Mouse (Mus musculus) lung, embryonic 15.5 days (tissue): ENCODE measurements around the gene Sox18. TPM values are rescaled to one million over a fixed set of nuclear protein-coding genes. Genes with fewer than 3 reads are reported as not detected.

Source experiments
- ATAC-seq: fragments of 200-750 bp; cut with Nextera tagmentation; 2 replicates; pipeline ENCODE4 v1.8.0; 2017; ENCODE audit warnings: moderate number of reproducible peaks, borderline replicate concordance; ENCODE audit not compliant: low FRiP score, low TSS enrichment; ENCODE audit errors: extremely low read depth
- H3K27ac ChIP-seq: fragments of 300-500 bp; sonication (generic); 2 replicates; pipeline ENCODE4 v1.5.1; 2015; ENCODE audit warnings: moderate library complexity, mild to moderate bottlenecking, inconsistent platforms
- H3K27me3 ChIP-seq: fragments of 300-500 bp; sonication (generic); 2 replicates; pipeline ENCODE4 v1.6.1; 2015; ENCODE audit warnings: inconsistent platforms
- H3K36me3 ChIP-seq: fragments of 300-500 bp; sonication (generic); 2 replicates; pipeline ENCODE4 v1.6.1; 2015; ENCODE audit warnings: inconsistent platforms
- H3K4me1 ChIP-seq: fragments of 300-500 bp; sonication (generic); 2 replicates; pipeline ENCODE4 v1.6.1; 2015; ENCODE audit warnings: inconsistent platforms
- H3K4me2 ChIP-seq: fragments of 300-500 bp; sonication (generic); 2 replicates; pipeline ENCODE4 v1.6.1; 2015; ENCODE audit warnings: inconsistent platforms, mild to moderate bottlenecking, moderate library complexity
- H3K4me3 ChIP-seq: fragments of 300-500 bp; sonication (generic); 2 replicates; pipeline ENCODE4 v1.5.1; 2015; ENCODE audit warnings: mild to moderate bottlenecking, inconsistent platforms
- H3K9ac ChIP-seq: fragments of 300-500 bp; sonication (generic); 2 replicates; pipeline ENCODE4 v1.6.1; 2015; ENCODE audit warnings: inconsistent platforms
- H3K9me3 ChIP-seq: fragments of 300-500 bp; sonication (generic); 2 replicates; pipeline ENCODE4 v1.6.1; 2016; ENCODE audit warnings: inconsistent platforms
- WGBS: fragments of 180-500 bp; shearing (Covaris S2); methylation state at CpG from one replicate; pipeline ENCODE4 v1.1.7; 2015; 5-methylcytosine and 5-hydroxymethylcytosine counted together
- polyA plus RNA-seq: library from polyadenylated mRNA; unstranded; fragments of >200 nt; fragmentation: Nextera tagmentation; extraction: Ambion mirVana; gene quantifications from 2 replicates; pipeline ENCODE4 v1.2.1, GENCODE M21; 2015

Gene Sox18
- polyA plus RNA-seq, 1 experiment from 2014 or later, result 70.3 TPM

DNA sequence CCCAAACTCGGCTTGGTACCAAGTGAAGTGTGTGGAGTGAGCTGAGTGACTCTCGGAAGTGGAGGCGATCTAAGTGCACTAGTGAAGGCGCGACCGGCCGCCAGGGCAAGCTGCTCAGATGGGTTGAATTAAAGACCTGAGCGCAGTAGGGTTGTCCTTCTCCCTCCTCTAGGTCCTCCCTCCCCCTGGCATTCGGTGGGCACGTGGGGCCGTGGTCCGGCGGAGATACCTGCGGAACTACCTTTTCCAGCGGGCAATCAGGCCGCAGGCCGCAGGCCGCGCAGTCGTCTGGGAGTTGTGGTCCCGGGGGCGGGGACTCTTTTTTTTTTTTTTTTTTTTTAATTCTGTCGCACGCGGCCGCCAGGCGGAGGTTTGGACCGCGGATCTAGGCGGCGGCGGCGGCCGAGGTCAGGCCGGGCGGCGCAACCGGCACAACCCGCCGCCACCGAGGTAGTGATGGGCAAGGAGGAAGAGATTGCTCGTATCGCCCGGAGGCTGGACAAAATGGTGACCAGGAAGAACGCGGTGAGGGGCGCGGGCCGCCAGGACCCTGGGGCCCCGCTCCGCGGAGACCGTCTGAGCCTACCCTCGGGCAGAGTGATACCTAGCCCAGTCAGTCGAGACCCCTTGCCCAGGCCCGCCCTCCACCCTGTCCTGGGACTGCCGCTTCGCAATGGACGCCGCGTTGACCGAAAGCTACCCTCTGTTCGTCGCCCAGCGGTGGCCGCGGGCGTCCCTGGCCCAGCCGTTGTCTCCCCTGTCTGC lies 8.7 kb upstream of the Sox18 start, which contains the start of gene Tcea2:
TSS of gene Tcea2 (plus strand) at position 360 of the 765 bp plus-strand sequence.
- H3K4me3 ChIP-seq, result peak within 1 kb of the TSS; percentile 77
- H3K27me3 ChIP-seq, result no peaks in the 10 kb centered on the region
- under 1% methylated on average over 69 of the region's 69 CpGs for WGBS
- no peaks in the 10 kb centered on the region for H3K9me3 ChIP-seq
- H3K4me1 ChIP-seq, result peaks cover 25% of the 10 kb centered on the region
- H3K27ac ChIP-seq, result peak within 1 kb of the TSS; percentile 68; the same call in 1 of the 2 replicates
- H3K9ac ChIP-seq, result peak within 1 kb of the TSS; percentile 93
- ATAC-seq, result peak; percentile 25
- H3K4me2 ChIP-seq, result peak within 1 kb of the TSS; percentile 95
- no peaks in the 10 kb centered on the region for H3K36me3 ChIP-seq

DNA sequence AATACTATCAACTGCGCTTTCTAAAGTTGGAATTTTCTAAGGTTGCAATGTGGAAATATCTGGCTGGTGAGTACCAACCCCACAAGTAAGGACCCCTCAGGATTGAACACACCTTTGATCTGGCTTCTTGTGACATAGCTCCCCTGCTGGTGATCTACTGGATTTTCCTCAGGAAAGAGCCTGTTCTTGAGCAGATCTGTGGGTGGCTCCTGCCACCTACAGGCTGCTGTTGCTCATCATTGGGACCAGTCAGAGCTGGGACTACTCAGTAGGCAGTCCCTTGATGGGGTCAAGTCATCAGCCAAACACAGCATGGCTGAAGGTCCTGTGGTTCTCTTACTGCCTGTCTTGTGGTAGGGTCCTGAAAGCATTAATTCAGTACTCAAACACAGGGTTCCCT lies 7.3 kb upstream of the Sox18 start:
- WGBS, result 43% methylated on average over 1 of the region's 1 CpGs
- Histone ChIP-seq H3K4me3 (no peak overlapping the region), H3K4me2 (no peak overlapping the region), H3K9me3 (no peaks in the 10 kb centered on the region), H3K9ac (no peak overlapping the region), H3K27ac (no peak overlapping the region), H3K27me3 (no peaks in the 10 kb centered on the region; the same call in 1 of the 2 replicates), H3K4me1 (peaks cover 27% of the 10 kb centered on the region), H3K36me3 (no peaks in the 10 kb centered on the region)
- peak; percentile 55 for ATAC-seq

DNA sequence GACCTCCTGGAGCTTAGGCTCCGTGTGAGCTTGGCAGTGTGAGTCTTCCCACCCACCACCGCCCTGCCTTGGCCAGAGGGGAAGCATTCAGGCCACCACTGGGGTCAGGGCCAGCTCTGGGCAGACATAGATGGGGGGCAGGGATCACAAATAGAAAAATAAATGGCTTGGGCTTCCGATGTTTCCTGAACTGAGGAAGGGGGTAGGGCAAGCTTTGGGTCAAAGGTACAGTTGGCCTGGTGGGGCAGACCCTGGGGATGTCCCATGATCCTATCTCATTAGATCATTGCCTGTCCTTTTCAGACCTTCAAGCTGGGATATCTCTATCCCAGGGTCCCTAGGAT lies 6.3 kb upstream of the Sox18 start:
- no peak overlapping the region for H3K9ac ChIP-seq

DNA sequence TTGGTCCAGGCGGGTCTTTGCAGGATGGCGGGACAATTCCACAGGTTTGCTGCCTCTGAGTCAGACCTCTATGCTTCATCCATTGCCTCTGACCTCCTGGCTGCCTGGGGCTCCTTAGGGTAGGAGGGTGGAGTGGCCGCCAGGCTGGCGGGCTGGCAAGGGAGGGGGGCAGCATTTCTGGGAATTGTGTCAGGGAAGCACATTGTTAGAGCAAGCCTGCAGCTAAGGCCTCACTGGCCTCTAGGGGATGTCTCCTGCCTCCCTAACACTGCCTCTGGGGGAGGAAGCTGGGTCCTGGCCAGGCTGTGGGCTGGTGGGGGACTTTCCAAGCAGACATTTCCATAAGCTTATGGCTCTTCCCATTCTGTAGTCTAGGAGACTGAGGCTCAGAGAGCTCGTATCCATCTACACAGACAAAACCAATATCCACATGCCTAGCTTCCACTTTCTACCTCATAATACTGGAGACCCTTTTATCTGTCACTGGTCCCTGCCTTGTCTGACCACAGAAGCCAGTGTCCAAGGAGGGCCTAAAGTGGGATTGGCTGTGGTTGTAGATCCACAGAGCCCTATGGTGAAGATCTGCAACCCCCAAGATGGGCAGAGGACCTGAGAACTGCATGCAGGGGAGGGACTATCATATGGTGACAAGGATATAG lies 5.8 kb upstream of the Sox18 start:
- Histone ChIP-seq H3K36me3 (no peaks in the 10 kb centered on the region), H3K4me3 (no peak overlapping the region), H3K9me3 (no peaks in the 10 kb centered on the region), H3K9ac (no peak overlapping the region), H3K4me2 (no peak overlapping the region), H3K27ac (peak overlapping the region; percentile 79), H3K4me1 (peaks cover 27% of the 10 kb centered on the region), H3K27me3 (peaks cover 13% of the 10 kb centered on the region)
- ATAC-seq, result 0 out of 2 replicates have a peak, but pooled peaks have one; percentile 3
- 64% methylated on average over 5 of the region's 5 CpGs for WGBS

More for the DNA sequence above, 6.3 kb upstream of the Sox18 start:
- no peaks in the 10 kb centered on the region for H3K36me3 ChIP-seq
- H3K27ac ChIP-seq, result peak overlapping the region; percentile 79
- H3K4me1 ChIP-seq, result peaks cover 27% of the 10 kb centered on the region
- no peaks in the 10 kb centered on the region for H3K9me3 ChIP-seq
- WGBS, result 43% methylated on average over 3 of the region's 3 CpGs
- H3K4me2 ChIP-seq, result no peak overlapping the region
- no peak overlapping the region for H3K4me3 ChIP-seq
- H3K27me3 ChIP-seq, result peaks cover 8% of the 10 kb centered on the region
- no peak for ATAC-seq

DNA sequence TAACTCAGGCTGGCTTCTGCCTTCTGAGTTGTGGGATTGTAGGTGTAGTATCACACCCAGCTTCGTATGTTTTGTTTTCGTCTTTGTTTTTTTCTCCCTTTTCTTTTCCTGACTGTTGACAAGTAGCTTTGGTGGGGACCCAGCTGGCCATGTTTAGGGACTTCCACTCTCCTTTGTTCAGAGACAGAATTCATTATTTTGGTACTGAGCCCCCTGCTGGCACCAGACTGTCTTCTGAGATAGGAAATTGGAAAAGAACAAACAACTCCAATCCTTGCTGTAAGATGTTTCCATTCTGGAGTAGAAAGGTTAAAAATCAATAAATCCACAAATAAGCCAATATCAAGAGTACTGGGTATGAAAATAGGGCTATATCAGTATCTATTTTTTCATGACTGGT lies 5.0 kb upstream of the Sox18 start:
- Histone ChIP-seq H3K4me2 (no peak overlapping the region), H3K9ac (no peak overlapping the region), H3K4me3 (no peak overlapping the region), H3K27me3 (peaks cover 21% of the 10 kb centered on the region), H3K36me3 (no peaks in the 10 kb centered on the region), H3K27ac (peak overlapping the region; percentile 79), H3K4me1 (peaks cover 29% of the 10 kb centered on the region), H3K9me3 (no peaks in the 10 kb centered on the region)
- no peak for ATAC-seq
- WGBS, result 49% methylated on average over 2 of the region's 2 CpGs

DNA sequence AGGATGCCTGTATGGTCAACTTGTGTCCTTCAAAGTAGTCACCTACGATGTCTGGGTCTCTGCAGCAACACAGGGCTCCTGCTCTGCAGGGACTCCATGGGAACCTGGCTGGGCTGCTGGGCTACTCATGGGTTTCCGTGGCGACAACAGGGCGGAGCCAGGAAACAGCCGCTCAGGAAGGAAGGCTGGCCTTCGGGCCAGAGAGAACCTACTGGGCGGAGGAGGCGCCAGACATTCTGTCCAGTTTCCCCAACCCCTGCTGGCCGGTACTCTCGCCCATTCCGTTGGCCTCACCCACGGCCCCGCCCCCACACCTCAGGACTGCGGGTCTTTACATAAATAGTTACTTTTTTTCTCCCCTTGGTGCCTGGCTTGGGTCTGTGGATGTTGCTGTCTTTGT lies 4.0 kb upstream of the Sox18 start:
- Histone ChIP-seq H3K9me3 (no peaks in the 10 kb centered on the region), H3K27me3 (peaks cover 30% of the 10 kb centered on the region), H3K4me3 (peak overlapping the region; percentile 21), H3K4me2 (peak overlapping the region; percentile 48), H3K4me1 (peaks cover 29% of the 10 kb centered on the region), H3K27ac (peak overlapping the region; percentile 79), H3K9ac (no peak overlapping the region), H3K36me3 (no peaks in the 10 kb centered on the region)
- peak; percentile 27; the same call in 1 of the 2 replicates for ATAC-seq
- WGBS, result 5% methylated on average over 14 of the region's 14 CpGs

DNA sequence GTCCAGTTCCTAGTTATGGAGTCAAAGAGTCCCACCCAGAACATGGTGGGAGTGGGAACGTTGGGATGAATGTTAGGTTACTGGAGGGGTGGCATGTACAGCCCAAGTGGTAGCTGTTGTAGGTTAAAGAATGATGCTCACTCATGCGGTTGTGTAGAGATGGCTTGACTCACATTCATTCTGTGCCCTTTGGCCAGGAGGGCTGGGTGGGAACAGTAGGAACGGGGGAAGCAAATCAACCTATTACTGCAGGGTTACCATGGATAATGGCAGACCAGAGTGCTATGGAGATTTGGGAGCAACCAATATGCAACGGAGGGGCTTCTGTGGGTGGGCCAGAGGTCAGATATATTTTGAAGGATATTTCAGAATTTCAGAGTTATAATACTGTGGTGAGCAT lies 3.5 kb upstream of the Sox18 start:
- no peak overlapping the region for H3K4me2 ChIP-seq
- H3K9ac ChIP-seq, result no peak overlapping the region
- H3K4me1 ChIP-seq, result peaks cover 31% of the 10 kb centered on the region
- peak overlapping the region; percentile 79; the same call in 1 of the 2 replicates for H3K27ac ChIP-seq
- H3K9me3 ChIP-seq, result no peaks in the 10 kb centered on the region
- peaks cover 36% of the 10 kb centered on the region for H3K27me3 ChIP-seq
- H3K36me3 ChIP-seq, result no peaks in the 10 kb centered on the region
- ATAC-seq, result no peak
- H3K4me3 ChIP-seq, result no peak overlapping the region
- WGBS, result 75% methylated on average over 4 of the region's 4 CpGs

DNA sequence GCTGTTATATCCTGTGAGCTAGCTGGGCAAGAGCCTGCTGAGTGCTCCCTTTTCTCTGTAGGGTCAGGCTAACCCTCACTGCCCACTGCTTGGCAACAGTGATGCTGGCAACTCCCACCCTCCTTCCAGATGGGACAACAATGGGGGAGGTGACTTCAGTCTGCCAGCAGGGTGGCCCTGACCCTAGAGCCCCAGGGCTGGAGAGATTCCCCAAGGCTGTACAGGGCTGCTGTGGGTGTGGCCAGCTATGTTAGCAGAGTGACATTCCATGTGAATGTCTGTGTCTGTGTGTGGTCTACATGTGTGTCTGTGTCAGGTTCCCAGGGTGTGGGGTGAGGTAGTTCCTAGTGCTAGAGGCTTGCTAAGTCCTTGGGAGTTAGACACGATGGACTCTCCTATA lies 2.1 kb upstream of the Sox18 start:
- Histone ChIP-seq H3K36me3 (no peaks in the 10 kb centered on the region), H3K4me1 (peaks cover 24% of the 10 kb centered on the region), H3K9me3 (no peaks in the 10 kb centered on the region), H3K4me3 (no peak overlapping the region), H3K27me3 (peaks cover 49% of the 10 kb centered on the region), H3K27ac (0 out of 2 replicates have a peak overlapping the region, but pooled peaks have one; percentile 35), H3K9ac (no peak overlapping the region), H3K4me2 (no peak overlapping the region)
- 65% methylated on average over 1 of the region's 1 CpGs for WGBS
- no peak for ATAC-seq

DNA sequence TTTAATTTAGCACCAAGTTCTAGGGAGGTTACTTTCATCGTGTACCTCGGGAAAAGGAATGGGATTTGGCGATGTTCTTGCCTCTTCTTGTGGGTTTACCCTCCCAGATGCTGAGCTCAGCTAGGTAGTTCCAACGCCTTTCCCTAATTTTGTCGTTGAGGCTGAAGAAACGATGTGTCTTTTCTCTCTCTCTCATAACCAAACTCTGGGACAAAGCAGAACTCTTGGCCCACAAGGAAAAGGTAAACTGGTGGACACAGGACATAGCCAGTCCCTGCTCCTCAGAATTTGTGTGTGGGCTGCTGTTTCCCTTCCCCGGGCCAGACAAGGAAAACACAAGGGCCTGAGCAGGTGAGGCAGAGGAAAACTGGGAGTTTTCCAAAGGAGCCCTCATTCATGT lies 544 bp upstream of the Sox18 start:
- peaks cover 55% of the 10 kb centered on the region for H3K27me3 ChIP-seq
- H3K4me1 ChIP-seq, result peaks cover 24% of the 10 kb centered on the region
- ATAC-seq, result no peak
- no peak overlapping the region for H3K27ac ChIP-seq
- no peaks in the 10 kb centered on the region for H3K9me3 ChIP-seq
- 31% methylated on average over 7 of the region's 7 CpGs for WGBS
- no peak overlapping the region for H3K9ac ChIP-seq
- peak overlapping the region; percentile 80 for H3K4me2 ChIP-seq
- H3K4me3 ChIP-seq, result peak overlapping the region; percentile 49; the same call in 1 of the 2 replicates
- no peaks in the 10 kb centered on the region for H3K36me3 ChIP-seq

DNA sequence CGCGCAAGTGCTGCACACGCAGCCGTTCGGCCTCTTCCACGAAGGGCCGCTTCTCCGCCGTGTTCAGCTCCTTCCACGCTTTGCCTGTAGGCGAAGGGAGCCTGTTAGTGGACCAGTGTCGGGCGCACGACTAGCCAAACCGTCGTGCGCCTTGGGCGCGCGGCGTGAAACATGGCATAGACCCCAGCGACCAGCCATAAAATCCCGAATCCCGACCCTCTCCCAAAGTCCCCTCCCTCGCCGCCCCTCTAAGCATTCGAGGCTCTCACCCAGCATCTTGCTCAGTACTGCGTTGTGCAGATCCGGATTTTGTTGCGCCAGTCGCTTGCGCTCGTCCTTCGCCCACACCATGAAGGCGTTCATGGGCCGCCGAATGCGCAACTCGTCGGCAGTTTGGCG lies 528 bp downstream of the Sox18 start:
- peaks cover 24% of the 10 kb centered on the region for H3K4me1 ChIP-seq
- peak overlapping the region; percentile 49 for H3K4me3 ChIP-seq
- H3K9ac ChIP-seq, result peak overlapping the region; percentile 31
- peaks cover 55% of the 10 kb centered on the region for H3K27me3 ChIP-seq
- ATAC-seq, result no peak
- H3K4me2 ChIP-seq, result peak overlapping the region; percentile 80
- H3K27ac ChIP-seq, result peak overlapping the region; percentile 29
- under 1% methylated on average over 41 of the region's 41 CpGs for WGBS
- H3K36me3 ChIP-seq, result no peaks in the 10 kb centered on the region
- no peaks in the 10 kb centered on the region for H3K9me3 ChIP-seq

DNA sequence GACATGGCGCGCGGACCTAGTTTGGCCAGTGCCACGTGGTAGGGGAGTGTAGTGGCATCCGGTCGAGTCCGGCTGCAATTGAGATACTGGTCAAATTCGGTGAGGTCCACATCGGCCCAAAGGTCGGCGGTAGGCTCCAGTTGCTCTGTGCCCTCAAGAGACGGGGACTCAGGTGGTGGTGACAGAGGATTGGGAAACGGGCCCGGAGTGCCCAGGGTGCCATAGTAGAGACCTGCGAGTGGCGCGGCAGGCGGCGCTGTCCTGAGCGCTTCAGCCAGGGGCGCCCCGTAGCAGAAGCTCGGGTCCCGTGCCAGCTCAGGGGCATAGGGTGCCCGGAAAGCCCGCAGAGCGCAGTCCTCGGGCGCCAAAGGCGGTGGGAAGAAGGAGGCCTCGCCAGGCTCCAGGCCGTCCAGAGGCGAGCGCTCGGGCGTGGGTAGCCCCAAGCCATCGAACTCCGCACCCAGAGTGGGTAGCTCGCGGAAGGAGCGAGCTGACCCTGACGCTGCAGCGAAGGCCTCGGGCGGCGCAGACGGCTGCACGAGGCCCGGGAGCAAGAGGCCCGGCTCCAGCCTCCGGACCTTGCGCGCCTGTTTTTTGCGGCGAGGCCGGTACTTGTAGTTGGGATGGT lies 1.0 kb downstream of the Sox18 start:
- Histone ChIP-seq H3K36me3 (no peaks in the 10 kb centered on the region), H3K4me2 (peak overlapping the region; percentile 80), H3K4me1 (peaks cover 19% of the 10 kb centered on the region), H3K9me3 (no peaks in the 10 kb centered on the region), H3K4me3 (peak overlapping the region; percentile 49), H3K27ac (peak overlapping the region; percentile 29; the same call in 1 of the 2 replicates), H3K9ac (peak overlapping the region; percentile 31), H3K27me3 (peaks cover 55% of the 10 kb centered on the region)
- ATAC-seq, result no peak
- WGBS, result 3% methylated on average over 56 of the region's 56 CpGs

DNA sequence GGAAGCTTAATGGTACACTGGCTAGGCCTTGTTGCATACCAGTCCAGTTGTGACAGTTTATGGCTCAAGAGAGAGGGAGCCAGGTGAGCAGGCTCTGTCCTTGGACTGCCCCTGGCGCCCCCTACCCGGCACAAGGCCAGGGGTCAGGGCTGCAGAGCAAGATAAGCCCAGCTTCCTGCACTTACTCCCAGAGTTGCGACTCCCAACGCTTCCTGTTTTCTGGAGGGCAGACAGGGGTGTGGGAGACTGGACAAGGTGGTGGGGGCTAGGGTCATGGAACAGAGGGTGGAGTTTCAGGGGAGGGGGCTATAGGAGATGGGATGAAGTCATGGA lies 8.2 kb downstream of the Sox18 start:
- 16% methylated on average over 4 of the region's 4 CpGs for WGBS
- H3K9ac ChIP-seq, result no peak overlapping the region
- H3K4me1 ChIP-seq, result no peaks in the 10 kb centered on the region
- peak overlapping the region; percentile 62 for H3K27ac ChIP-seq
- no peak overlapping the region for H3K4me2 ChIP-seq
- peaks cover 5% of the 10 kb centered on the region; the same call in 1 of the 2 replicates for H3K27me3 ChIP-seq
- no peak overlapping the region for H3K4me3 ChIP-seq
- ATAC-seq, result peak; percentile 31; the same call in 1 of the 2 replicates
- no peaks in the 10 kb centered on the region for H3K9me3 ChIP-seq
- no peaks in the 10 kb centered on the region for H3K36me3 ChIP-seq
